Mouse (Mus musculus) C2C12 (cell line): ENCODE measurements at regions not wholly inside any gene's neighbourhood (a gene's known extent, or its start where the extent isn't known, plus 50 kb on each side); places are given as distances from the start of the nearest gene placed in this dataset.

Source experiments
- CEBPB ChIP-seq: IDR thresholded peaks from one replicate; pipeline ENCODE4 v1.6.1; 2011; ENCODE audit warnings: low read depth, mild to moderate bottlenecking, control low read depth, moderate library complexity
- CTCF ChIP-seq: IDR thresholded peaks from one replicate; pipeline ENCODE4 v1.5.1; 2011; ENCODE audit not compliant: control insufficient read depth, insufficient read depth, insufficient read length
- MAX ChIP-seq: IDR thresholded peaks from one replicate; pipeline ENCODE4 v1.6.1; 2011; ENCODE audit warnings: mild to moderate bottlenecking, control low read depth
- MYOD1 ChIP-seq: IDR thresholded peaks from one replicate; pipeline ENCODE4 v1.6.1; 2011; ENCODE audit warnings: low read depth; ENCODE audit not compliant: control insufficient read depth, insufficient read length
- MYOG ChIP-seq: IDR thresholded peaks from one replicate; pipeline ENCODE4 v1.6.1; 2011; ENCODE audit not compliant: control insufficient read depth, insufficient read length; ENCODE audit errors: extremely low read depth
- USF1 ChIP-seq: IDR thresholded peaks from one replicate; pipeline ENCODE4 v1.6.1; 2011; ENCODE audit warnings: low read depth, mild to moderate bottlenecking, control low read depth, moderate library complexity

- TF ChIP-seq CTCF (no peak), MAX (no peak), MYOG (no peak), USF1 (no peak), MYOD1 (no peak), CEBPB (no peak)
Measured at GRCm38 (mm10) chr15:85645971-85646638, 63.8 kb upstream of the Wnt7b start.
